Mouse (Mus musculus): Measurements from ENCODE around the gene Cdh23. TPM values are rescaled to one million over a fixed set of nuclear protein-coding genes. Genes with fewer than 3 reads are reported as not detected.

The Cdh23 gene
- total RNA-seq, 2 experiments from 2014 or later: 1.2 to 2.2 TPM

DNA sequence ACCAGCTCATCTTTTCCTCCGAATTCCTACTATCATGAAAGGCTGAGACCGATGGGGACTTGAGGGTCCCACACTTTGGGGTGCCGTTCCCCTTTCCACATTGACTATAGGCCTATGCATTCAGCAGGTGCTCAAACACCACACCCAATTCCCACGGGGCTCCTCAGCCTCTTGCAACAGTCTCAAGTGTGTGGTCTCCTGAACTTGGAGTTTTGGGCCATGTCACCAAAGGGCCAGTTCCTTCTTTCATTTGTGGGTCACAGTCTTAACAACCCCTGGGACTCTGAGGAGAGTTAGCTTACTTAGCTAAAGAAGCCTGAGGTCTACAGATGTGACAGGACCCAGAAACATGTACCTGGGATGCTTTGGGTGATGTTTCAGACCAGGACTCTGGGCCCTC, 380.1 kb downstream of the Cdh23 start:
- DNase-seq (ENCODE audit: extremely low spot score in 1 of 2, low spot score in 2 of 2): no peak
- TF ChIP-seq CTCF (IDR thresholded peaks at IDR 0.05): no peak
- Histone ChIP-seq H3K27ac (no peak overlapping the region), H3K4me3 (no peak overlapping the region)
- intact Hi-C loops (cut with DNase I): no loop called here

DNA sequence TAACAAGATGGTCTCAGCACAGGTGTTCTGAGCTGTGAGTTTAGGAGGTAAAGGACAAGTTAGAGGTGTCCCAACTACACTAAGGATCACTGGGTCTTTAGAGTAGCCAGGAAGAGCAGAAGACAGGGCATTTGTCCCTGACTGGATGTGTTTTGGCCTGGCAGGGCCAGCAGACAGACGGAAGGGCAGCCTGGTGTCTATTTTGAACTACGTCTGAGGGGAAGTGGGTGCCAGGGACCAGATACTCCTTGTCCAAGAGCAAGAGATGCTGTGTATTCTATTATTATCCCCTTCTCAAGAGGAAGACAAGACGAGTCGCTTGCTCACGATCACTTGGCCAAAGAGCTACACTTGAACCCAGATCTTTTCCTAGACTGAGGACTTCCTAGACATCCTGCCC, 382.7 kb downstream of the Cdh23 start:
- no peak for DNase-seq (ENCODE audit: extremely low spot score in 1 of 2, low spot score in 2 of 2)
- intact Hi-C loops (cut with DNase I): no loop called here
- TF ChIP-seq CTCF (IDR thresholded peaks at IDR 0.05): no peak
- H3K4me3 ChIP-seq: no peak overlapping the region
- no peak overlapping the region for H3K27ac ChIP-seq

GRCm38 (mm10) chr10:60310629-60311028, 385.7 kb downstream of the Cdh23 start:
- no peak for TF ChIP-seq CTCF (IDR thresholded peaks at IDR 0.05)
- H3K4me3 ChIP-seq: no peak overlapping the region
- DNase-seq (ENCODE audit: extremely low spot score in 1 of 2, low spot score in 2 of 2): no peak
- intact Hi-C loops (cut with DNase I): no loop called here
- H3K27ac ChIP-seq: no peak overlapping the region

DNA sequence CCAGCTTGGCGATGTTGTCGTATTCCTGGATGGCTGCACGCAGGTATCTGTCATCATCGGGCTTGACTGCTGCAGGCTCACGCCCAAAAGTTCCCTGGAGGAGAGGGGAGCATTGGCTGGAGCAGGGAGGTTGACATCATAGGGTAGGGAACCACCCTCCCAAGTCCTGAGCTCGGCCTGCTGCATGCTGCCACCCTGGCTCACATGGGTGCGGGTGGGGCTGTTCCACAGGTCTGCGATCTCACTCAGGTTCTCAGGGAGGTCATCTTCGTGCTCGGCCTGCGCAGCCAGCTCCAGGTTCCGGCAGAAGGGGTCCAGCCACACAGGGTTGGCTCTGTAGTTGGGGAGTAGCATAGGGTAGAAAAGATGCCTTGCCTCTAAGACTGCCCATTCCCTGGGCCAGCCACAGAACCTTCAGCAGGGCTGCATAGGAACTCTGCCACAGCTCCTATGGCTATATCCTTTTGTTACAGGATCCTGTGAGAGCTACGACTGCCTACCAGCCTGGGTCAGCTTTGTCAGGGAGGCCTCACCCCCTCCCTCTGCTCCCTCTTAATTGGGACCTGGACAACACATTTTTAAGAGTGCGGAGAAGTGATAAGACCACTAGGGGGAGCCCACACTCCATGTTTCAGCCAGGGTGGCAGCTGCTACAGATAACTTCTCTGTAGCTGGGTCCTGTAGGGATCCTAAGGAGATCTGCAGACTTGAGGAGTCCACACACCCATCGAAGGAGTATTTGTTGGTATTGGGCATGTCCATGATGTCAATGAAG, 391.2 kb downstream of the Cdh23 start:
- Histone ChIP-seq H3K4me3 (no peak overlapping the region), H3K27ac (no peak overlapping the region)
- TF ChIP-seq CTCF (IDR thresholded peaks at IDR 0.05): peak; percentile 92
- intact Hi-C loops (cut with DNase I): loop anchor here (2.0 to 5.0 kb wide), 3 partner anchors 104 to 450 kb away; partner anchors contain the start of gene Cdh23
- DNase-seq (ENCODE audit: extremely low spot score in 1 of 2, low spot score in 2 of 2): peak; percentile 69

- DNase-seq (ENCODE audit: extremely low spot score in 1 of 2, low spot score in 2 of 2): no peak
- no peak overlapping the region for H3K27ac ChIP-seq
- TF ChIP-seq CTCF (IDR thresholded peaks at IDR 0.05): no peak
- intact Hi-C loops (cut with DNase I): no loop called here
- no peak overlapping the region for H3K4me3 ChIP-seq
Observed at GRCm38 (mm10) chr10:60303419-60303818, 392.9 kb downstream of the Cdh23 start.

DNA sequence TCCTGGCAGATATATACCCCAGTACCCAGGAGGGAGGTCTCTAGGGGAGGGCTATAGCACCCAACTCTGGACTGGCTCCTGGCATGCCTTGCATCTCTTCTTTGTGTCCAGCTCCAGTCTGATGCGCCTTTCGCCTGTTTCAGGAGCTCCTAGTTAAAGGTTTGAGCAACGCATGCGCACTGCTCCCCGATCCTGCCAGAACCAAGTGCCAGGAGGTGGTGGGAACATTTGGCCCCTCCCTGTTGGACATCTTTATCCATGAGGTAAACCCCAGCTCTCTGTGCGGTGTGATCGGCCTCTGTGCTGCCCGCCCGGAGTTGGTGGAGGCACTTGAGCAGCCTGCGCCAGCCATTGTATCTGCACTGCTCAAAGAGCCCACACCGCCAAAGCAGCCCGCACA, 396.7 kb downstream of the Cdh23 start:
- no peak for DNase-seq (ENCODE audit: extremely low spot score in 1 of 2, low spot score in 2 of 2)
- intact Hi-C loops (cut with DNase I): loop anchor here (5.0 kb wide), 1 partner anchor 52 kb away; no protein-coding TSS in a partner anchor
- no peak overlapping the region for H3K27ac ChIP-seq
- H3K4me3 ChIP-seq: no peak overlapping the region
- TF ChIP-seq CTCF (IDR thresholded peaks at IDR 0.05): no peak

DNA sequence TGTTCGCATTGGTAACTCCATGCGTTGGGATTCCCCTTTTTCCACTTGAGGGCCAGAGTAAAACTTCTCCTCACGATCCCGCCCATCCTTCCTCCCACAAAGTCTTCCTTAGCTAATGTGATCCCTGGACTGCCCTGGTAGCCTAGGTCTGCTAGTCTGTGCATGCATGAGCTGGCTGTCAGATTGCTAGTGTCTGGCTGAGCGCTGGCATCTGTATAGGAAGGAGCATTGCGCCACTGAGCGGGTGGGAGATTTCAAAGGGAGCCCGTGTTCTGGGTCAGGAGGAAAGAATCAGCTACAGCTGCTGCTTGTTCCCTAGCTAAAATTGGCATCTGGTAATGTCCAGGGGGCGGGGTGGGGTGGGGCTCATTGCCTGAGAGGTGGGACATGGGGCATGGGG, 400.3 kb downstream of the Cdh23 start:
- TF ChIP-seq CTCF (IDR thresholded peaks at IDR 0.05): no peak
- H3K27ac ChIP-seq: peak overlapping the region; percentile 8; the same call in 1 of the 2 replicates
- intact Hi-C loops (cut with DNase I): loop anchor here (5.0 kb wide), 1 partner anchor 49 kb away; no protein-coding TSS in a partner anchor
- H3K4me3 ChIP-seq: no peak overlapping the region
- no peak for DNase-seq (ENCODE audit: extremely low spot score in 1 of 2, low spot score in 2 of 2)

GRCm38 (mm10) chr10:60295356-60295755, 400.9 kb downstream of the Cdh23 start:
- DNase-seq (ENCODE audit: extremely low spot score in 1 of 2, low spot score in 2 of 2): no peak
- TF ChIP-seq CTCF (IDR thresholded peaks at IDR 0.05): no peak
- intact Hi-C loops (cut with DNase I): loop anchor here (5.0 kb wide), 1 partner anchor 48 kb away; no protein-coding TSS in a partner anchor
- Histone ChIP-seq H3K4me3 (no peak overlapping the region), H3K27ac (peak overlapping the region; percentile 41; the same call in 1 of the 2 replicates)

GRCm38 (mm10) chr10:60294621-60295020, 401.7 kb downstream of the Cdh23 start:
- TF ChIP-seq CTCF (IDR thresholded peaks at IDR 0.05): no peak
- no peak overlapping the region for H3K27ac ChIP-seq
- no peak overlapping the region for H3K4me3 ChIP-seq
- intact Hi-C loops (cut with DNase I): loop anchor here (5.0 kb wide), 1 partner anchor 47 kb away; no protein-coding TSS in a partner anchor
- DNase-seq (ENCODE audit: extremely low spot score in 1 of 2, low spot score in 2 of 2): no peak

DNA sequence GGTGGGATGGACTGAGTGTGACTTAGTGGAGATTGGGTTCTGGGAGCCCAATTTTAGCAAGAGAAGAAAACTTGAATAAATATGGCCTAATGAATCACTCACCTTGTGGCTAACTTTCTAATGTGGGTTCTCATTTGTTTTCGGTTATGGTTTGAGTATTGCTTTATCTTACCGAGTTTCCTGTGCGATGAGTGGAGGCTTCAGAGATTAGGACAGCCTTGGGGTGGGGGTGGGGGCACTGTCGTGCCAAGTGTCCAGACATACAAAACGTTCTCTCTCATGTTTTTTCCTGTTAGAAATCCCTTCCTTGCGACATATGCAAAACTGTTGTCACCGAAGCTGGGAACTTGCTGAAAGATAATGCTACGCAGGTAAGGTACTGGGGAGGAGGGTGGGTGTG, 404.1 kb downstream of the Cdh23 start:
- Histone ChIP-seq H3K4me3 (no peak overlapping the region), H3K27ac (no peak overlapping the region)
- no peak for DNase-seq (ENCODE audit: extremely low spot score in 1 of 2, low spot score in 2 of 2)
- intact Hi-C loops (cut with DNase I): no loop called here
- no peak for TF ChIP-seq CTCF (IDR thresholded peaks at IDR 0.05)

GRCm38 (mm10) chr10:60290739-60291110, 405.6 kb downstream of the Cdh23 start:
- no peak overlapping the region for H3K27ac ChIP-seq
- no peak for DNase-seq (ENCODE audit: extremely low spot score in 1 of 2, low spot score in 2 of 2)
- no peak for TF ChIP-seq CTCF (IDR thresholded peaks at IDR 0.05)
- no peak overlapping the region for H3K4me3 ChIP-seq
- intact Hi-C loops (cut with DNase I): no loop called here

GRCm38 (mm10) chr10:60290026-60290738, 406.1 kb downstream of the Cdh23 start:
- Histone ChIP-seq H3K4me3 (no peak overlapping the region), H3K27ac (no peak overlapping the region)
- DNase-seq (ENCODE audit: extremely low spot score in 1 of 2, low spot score in 2 of 2): no peak
- TF ChIP-seq CTCF (IDR thresholded peaks at IDR 0.05): no peak
- intact Hi-C loops (cut with DNase I): no loop called here
